Mouse (Mus musculus): ENCODE measurements at regions not wholly inside any gene's neighbourhood (a gene's known extent, or its start where the extent isn't known, plus 50 kb on each side); places are given as distances from the start of the nearest gene placed in this dataset.

GRCm38 (mm10) chr6:134320379-134320932, 75.7 kb upstream of the Bcl2l14 start:
- no peak for DNase-seq (ENCODE audit: extremely low read depth, low read depth)

- no peak for DNase-seq (ENCODE audit: extremely low read depth, low read depth)
Measured at GRCm38 (mm10) chr6:134324001-134324400, 72.1 kb upstream of the Bcl2l14 start.

GRCm38 (mm10) chr6:134325564-134325963, 70.6 kb upstream of the Bcl2l14 start:
- no peak for DNase-seq (ENCODE audit: extremely low read depth, low read depth)

- no peak for DNase-seq (ENCODE audit: extremely low read depth, low read depth)
Measured at GRCm38 (mm10) chr6:134329550-134330299, 66.4 kb upstream of the Bcl2l14 start.

- DNase-seq (ENCODE audit: extremely low read depth, low read depth), result no peak
Measured at GRCm38 (mm10) chr6:134330300-134330640, 65.8 kb upstream of the Bcl2l14 start.

GRCm38 (mm10) chr6:134332718-134333432, 63.2 kb upstream of the Bcl2l14 start:
- peak; percentile 29 for DNase-seq (ENCODE audit: extremely low read depth, low read depth)

GRCm38 (mm10) chr6:134335711-134336110, 60.4 kb upstream of the Bcl2l14 start:
- DNase-seq (ENCODE audit: extremely low read depth, low read depth), result no peak

- no peak for DNase-seq (ENCODE audit: extremely low read depth, low read depth)
Measured at GRCm38 (mm10) chr6:134342796-134343605, 53.1 kb upstream of the Bcl2l14 start.

- DNase-seq (ENCODE audit: extremely low read depth, low read depth), result no peak
Measured at GRCm38 (mm10) chr6:134343606-134343901, 52.6 kb upstream of the Bcl2l14 start.

Measured in MEL-GATA-1-ER (cell line).